Comparison of ENCODE assay signal across 11 mouse cellular contexts in the genomic region with DNA sequence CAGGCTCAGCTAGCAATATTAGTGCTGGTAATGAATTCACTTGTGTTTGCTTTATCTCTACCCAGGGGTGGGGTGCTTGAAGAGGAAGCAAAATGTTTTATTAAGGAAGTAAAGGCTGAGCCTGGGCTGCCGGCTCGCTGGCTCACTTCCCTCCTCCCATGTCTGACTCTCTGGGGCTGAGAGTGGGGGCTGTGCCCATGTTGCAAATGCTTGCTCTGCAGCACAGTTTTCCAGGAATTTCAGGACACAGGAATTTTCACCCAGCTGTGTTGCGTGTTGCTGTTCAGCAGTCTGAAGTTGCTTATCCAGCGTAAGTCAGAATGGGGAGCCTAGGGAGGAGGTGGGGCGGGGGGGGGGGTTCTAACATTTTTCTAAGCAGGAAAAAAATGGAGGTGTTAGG.
DNase-seq lines count a peak whose midpoint lies in the region; ATAC-seq and TF ChIP-seq lines count a peak whose summit lies in the region.
"Had no signal": no experiment of that assay in that cellular context is flagged by ENCODE, and none has a peak within 500 bp of the region (broad histone marks: within the 10 kb centered on the region; RNA-seq: fewer than 3 reads in every experiment).

No protein-coding gene starts in this region.

- no peaks in the 10 kb centered on the region for H3K27me3 ChIP-seq in lung, embryonic 14.5 days (ENCODE audit: insufficient read depth, low read length)
- no peaks in the 10 kb centered on the region for H3K27me3 ChIP-seq in heart, embryonic 13.5 days (replicated peaks)
- H3K27me3 ChIP-seq in midbrain, embryonic 15.5 days (replicated peaks), result no peaks in the 10 kb centered on the region
- H3K27me3 ChIP-seq: lung, embryonic 15.5 days had no signal

- intact Hi-C loops in heart, postnatal 36 days (cut with DNase I), result no loop called here

- DNase-seq in heart, adult 18-20 months, result peak; percentile 3 to 29
- DNase-seq in heart, postnatal 36 days, result no peak
- peak; percentile 46 for DNase-seq in lung, embryonic 14.5 days
- no peak for DNase-seq in lung, postnatal 14 days
- no peak for DNase-seq in thymus, postnatal 14 days
- DNase-seq: gastrocnemius, postnatal 25 days; layer of hippocampus, postnatal 36 days had no signal

- no peaks in the 10 kb centered on the region for H3K36me3 ChIP-seq in lung, embryonic 14.5 days (ENCODE audit: insufficient read depth)
- no peaks in the 10 kb centered on the region for H3K36me3 ChIP-seq in heart, embryonic 13.5 days
- no peaks in the 10 kb centered on the region for H3K36me3 ChIP-seq in midbrain, embryonic 15.5 days (replicated peaks)
- H3K36me3 ChIP-seq: lung, embryonic 15.5 days had no signal

- no peak for TF ChIP-seq CTCF in lung, embryonic 14.5 days (IDR thresholded peaks at IDR 0.05; ENCODE audit: low read depth)

- WGBS in lung, embryonic 14.5 days, result 13% methylated on average over 5 of the region's 5 CpGs
- 25% methylated on average over 5 of the region's 5 CpGs for WGBS in heart, embryonic 13.5 days
- 49% methylated on average over 5 of the region's 5 CpGs for WGBS in midbrain, embryonic 15.5 days

- no peak overlapping the region for H3K9ac ChIP-seq in lung, embryonic 14.5 days
- no peak overlapping the region for H3K9ac ChIP-seq in heart, embryonic 13.5 days
- no peak overlapping the region for H3K9ac ChIP-seq in midbrain, embryonic 15.5 days
- H3K9ac ChIP-seq: lung, embryonic 15.5 days had no signal

- peak; percentile 52 for ATAC-seq in lung, embryonic 14.5 days (ENCODE audit: insufficient read depth)
- ATAC-seq in heart, embryonic 13.5 days (ENCODE audit: extremely low read depth, insufficient number of reproducible peaks, low FRiP score, low TSS enrichment), result peak; percentile 61
- peak; percentile 82 for ATAC-seq in midbrain, embryonic 15.5 days (replicated peaks)
- ATAC-seq in monocyte, adult 5-6 weeks (replicated peaks; ENCODE audit: insufficient number of reproducible peaks, low FRiP score, low TSS enrichment, poor library complexity, severe bottlenecking), result no peak

- H3K27ac ChIP-seq in lung, embryonic 14.5 days (ENCODE audit: low read depth), result no peak overlapping the region
- H3K27ac ChIP-seq in heart, embryonic 13.5 days (replicated peaks), result peak overlapping the region; percentile 69
- no peak overlapping the region for H3K27ac ChIP-seq in midbrain, embryonic 15.5 days
- H3K27ac ChIP-seq: lung, embryonic 15.5 days had no signal

- H3K9me3 ChIP-seq in lung, embryonic 14.5 days (ENCODE audit: low read depth, low read length), result no peaks in the 10 kb centered on the region
- H3K9me3 ChIP-seq in heart, embryonic 13.5 days, result no peaks in the 10 kb centered on the region; the same call in 1 of the 2 replicates
- H3K9me3 ChIP-seq in midbrain, embryonic 15.5 days, result no peaks in the 10 kb centered on the region
- H3K9me3 ChIP-seq: lung, embryonic 15.5 days had no signal

- no peak overlapping the region for H3K4me2 ChIP-seq in lung, embryonic 14.5 days
- peak overlapping the region; percentile 20; the same call in 1 of the 2 replicates for H3K4me2 ChIP-seq in heart, embryonic 13.5 days
- no peak overlapping the region for H3K4me2 ChIP-seq in midbrain, embryonic 15.5 days
- H3K4me2 ChIP-seq: lung, embryonic 15.5 days had no signal

- no peak overlapping the region for H3K4me3 ChIP-seq in lung, embryonic 14.5 days (ENCODE audit: low read depth, low read length)
- no peak overlapping the region for H3K4me3 ChIP-seq in heart, embryonic 13.5 days
- H3K4me3 ChIP-seq in midbrain, embryonic 15.5 days, result no peak overlapping the region
- H3K4me3 ChIP-seq: lung, embryonic 15.5 days had no signal

- H3K4me1 ChIP-seq in lung, embryonic 14.5 days (ENCODE audit: insufficient read depth), result no peaks in the 10 kb centered on the region
- peaks cover 3% of the 10 kb centered on the region; the same call in 1 of the 2 replicates for H3K4me1 ChIP-seq in heart, embryonic 13.5 days
- H3K4me1 ChIP-seq in midbrain, embryonic 15.5 days, result peaks cover 5% of the 10 kb centered on the region; the same call in 1 of the 2 replicates

Comparison
In these comparisons a context has a peak if more than half of its experiments do, and no peak if none do; other contexts are left out.
1. DNase-seq: peak in heart, adult 18-20 months (2 of 2) and lung, embryonic 14.5 days (single experiment); none in heart, postnatal 36 days (0 of 2), lung, postnatal 14 days (single experiment) and thymus, postnatal 14 days (single experiment).